Mouse (Mus musculus) midbrain, embryonic 10.5 days (tissue): ENCODE measurements around the gene Iqsec1. TPM values are rescaled to one million over a fixed set of nuclear protein-coding genes. Genes with fewer than 3 reads are reported as not detected.
"Not testable (repeated sequence)": the region's sequence is repeated elsewhere in the genome, so short reads cannot be mapped to it uniquely, and the experiment has no call there.

ENCODE experiments used
- DNase-seq: peaks from one replicate; pipeline ENCODE4 v3.0.0-alpha.2; 2017; ENCODE audit warnings: low spot score
- H3K27ac ChIP-seq: fragments of 300-500 bp; sonication (generic); replicated peaks from 2 replicates; pipeline ENCODE4 v1.5.1; 2016; ENCODE audit warnings: mild to moderate bottlenecking
- H3K27me3 ChIP-seq: fragments of 300-500 bp; sonication (generic); 2 replicates; pipeline ENCODE4 v1.6.1; 2016; ENCODE audit warnings: low read depth, mild to moderate bottlenecking; ENCODE audit not compliant: poor library complexity, severe bottlenecking
- H3K36me3 ChIP-seq: fragments of 300-500 bp; sonication (generic); 2 replicates; pipeline ENCODE4 v1.6.1; 2016; ENCODE audit warnings: mild to moderate bottlenecking, moderate library complexity
- H3K4me1 ChIP-seq: fragments of 300-500 bp; sonication (generic); 2 replicates; pipeline ENCODE4 v1.6.1; 2016
- H3K4me3 ChIP-seq: fragments of 300-500 bp; sonication (generic); 2 replicates; pipeline ENCODE4 v1.5.1; 2016; ENCODE audit warnings: mild to moderate bottlenecking, moderate library complexity
- H3K9me3 ChIP-seq: fragments of 300-500 bp; sonication (generic); replicated peaks from 2 replicates; pipeline ENCODE4 v1.6.1; 2016; ENCODE audit warnings: mild to moderate bottlenecking
- WGBS: fragments of 180-500 bp; shearing (Covaris S2); methylation state at CpG from one replicate; pipeline ENCODE4 v1.1.7; 2016; 5-methylcytosine and 5-hydroxymethylcytosine counted together
- polyA plus RNA-seq: library from polyadenylated mRNA; unstranded; fragments of >200 nt; fragmentation: Nextera tagmentation; extraction: Ambion mirVana; gene quantifications from 2 replicates; pipeline ENCODE4 v1.2.1, GENCODE M21; 2016

Gene Iqsec1
- polyA plus RNA-seq, 1 experiment from 2014 or later = 9.3 TPM

DNA sequence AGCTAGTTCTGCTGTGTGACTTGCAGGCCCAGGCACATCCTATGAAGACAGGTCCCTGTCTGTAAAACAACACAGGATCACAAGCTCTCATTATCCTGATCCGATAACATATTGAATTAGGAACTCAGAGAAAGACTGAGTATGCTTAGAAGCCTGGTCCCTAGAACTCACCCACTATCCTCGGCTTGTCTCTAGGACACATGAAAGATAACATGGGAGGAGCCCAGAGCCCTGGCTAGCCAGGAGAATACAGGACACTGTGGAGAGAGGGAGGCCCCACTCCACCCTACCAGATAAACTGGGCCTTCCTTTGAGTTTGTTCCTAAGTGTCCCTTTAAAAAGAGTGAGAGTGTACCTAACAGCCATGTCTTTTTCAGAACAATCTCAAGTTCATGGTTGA lies 328.6 kb downstream of the Iqsec1 start:
- Histone ChIP-seq H3K9me3 (no peaks in the 10 kb centered on the region), H3K27me3 (no peaks in the 10 kb centered on the region), H3K36me3 (peaks cover 43% of the 10 kb centered on the region), H3K4me3 (no peak overlapping the region), H3K4me1 (peaks cover 12% of the 10 kb centered on the region; the same call in 1 of the 2 replicates), H3K27ac (no peak overlapping the region)
- no peak for DNase-seq
- 93% methylated on average over 2 of the region's 2 CpGs for WGBS

- WGBS = 69% methylated on average over 2 of the region's 2 CpGs
- not testable (repeated sequence) for H3K27ac ChIP-seq, H3K9me3 ChIP-seq, DNase-seq, H3K4me3 ChIP-seq, H3K27me3 ChIP-seq
- Histone ChIP-seq H3K36me3 (peaks cover 12% of the 10 kb centered on the region), H3K4me1 (peaks cover 11% of the 10 kb centered on the region; the same call in 1 of the 2 replicates)
Measured at GRCm38 (mm10) chr6:90656344-90656850, 332.1 kb downstream of the Iqsec1 start.

DNA sequence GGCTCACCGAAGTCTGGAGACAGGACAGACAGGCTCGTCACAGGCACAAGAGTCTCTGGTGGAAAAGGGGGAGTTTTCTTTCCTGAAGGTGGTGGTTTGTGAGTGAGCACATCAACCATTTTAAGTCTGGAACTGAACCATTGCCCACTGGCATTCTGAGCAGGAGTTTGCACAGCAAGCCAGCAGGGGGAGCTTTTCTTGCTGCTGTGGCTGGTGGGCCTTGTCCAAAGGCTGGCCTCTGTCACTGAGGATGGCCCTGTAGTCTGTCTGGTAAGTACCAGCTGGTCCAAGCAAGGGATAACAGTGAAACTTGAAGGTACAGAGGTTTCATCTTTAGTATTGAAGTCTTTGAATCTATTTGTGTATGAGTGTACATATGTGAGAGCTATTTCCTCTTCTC lies 334.7 kb downstream of the Iqsec1 start:
- 60% methylated on average over 2 of the region's 2 CpGs for WGBS
- Histone ChIP-seq H3K4me3 (no peak overlapping the region), H3K36me3 (no peaks in the 10 kb centered on the region), H3K4me1 (no peaks in the 10 kb centered on the region), H3K27ac (no peak overlapping the region), H3K27me3 (no peaks in the 10 kb centered on the region), H3K9me3 (0 out of 2 replicates have a peak, but pooled peaks cover 3% of the 10 kb centered on the region)
- DNase-seq = peak; percentile 47

DNA sequence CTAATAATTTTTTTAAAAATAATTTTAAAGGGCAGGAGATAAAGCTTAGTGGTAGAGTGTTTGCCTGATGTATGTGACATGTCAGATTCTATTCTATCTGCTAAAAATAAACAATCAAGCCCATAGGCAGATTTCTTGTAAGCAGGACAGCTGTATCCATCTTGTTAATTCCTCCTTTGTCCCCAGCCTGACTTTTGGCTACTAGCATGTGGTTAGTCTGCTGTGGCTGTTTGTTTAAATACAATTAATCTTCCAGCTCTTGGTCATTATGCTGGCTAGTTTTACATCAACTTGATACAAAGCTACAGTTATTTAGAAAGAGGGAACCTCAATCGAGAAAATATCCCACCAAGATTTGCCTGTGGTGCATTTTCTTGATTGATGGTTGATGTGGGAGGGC lies 337.9 kb downstream of the Iqsec1 start:
- Histone ChIP-seq H3K9me3 (0 out of 2 replicates have a peak, but pooled peaks cover 3% of the 10 kb centered on the region), H3K36me3 (no peaks in the 10 kb centered on the region), H3K27me3 (no peaks in the 10 kb centered on the region), H3K4me1 (peaks cover under 1% of the 10 kb centered on the region), H3K4me3 (no peak overlapping the region), H3K27ac (no peak overlapping the region)
- WGBS = 81% methylated on average over 1 of the region's 1 CpGs
- no peak for DNase-seq

- Histone ChIP-seq H3K9me3 (0 out of 2 replicates have a peak, but pooled peaks cover 3% of the 10 kb centered on the region), H3K27ac (no peak overlapping the region), H3K4me3 (no peak overlapping the region), H3K4me1 (peaks cover 14% of the 10 kb centered on the region), H3K27me3 (no peaks in the 10 kb centered on the region), H3K36me3 (no peaks in the 10 kb centered on the region)
- WGBS = 72% methylated on average over 3 of the region's 4 CpGs
- no peak for DNase-seq
Measured at GRCm38 (mm10) chr6:90649279-90649678, 339.2 kb downstream of the Iqsec1 start.

GRCm38 (mm10) chr6:90648391-90648790 lies 340.1 kb downstream of the Iqsec1 start:
- 0 out of 2 replicates have a peak, but pooled peaks cover 3% of the 10 kb centered on the region for H3K9me3 ChIP-seq
- DNase-seq = no peak
- peaks cover 15% of the 10 kb centered on the region for H3K4me1 ChIP-seq
- no peaks in the 10 kb centered on the region for H3K36me3 ChIP-seq
- H3K27me3 ChIP-seq = no peaks in the 10 kb centered on the region
- H3K4me3 ChIP-seq = no peak overlapping the region
- 95% methylated on average over 6 of the region's 6 CpGs for WGBS
- H3K27ac ChIP-seq = no peak overlapping the region

GRCm38 (mm10) chr6:90644965-90645364 lies 343.5 kb downstream of the Iqsec1 start:
- H3K4me1 ChIP-seq = peaks cover 15% of the 10 kb centered on the region
- no peak overlapping the region for H3K4me3 ChIP-seq
- H3K9me3 ChIP-seq = no peaks in the 10 kb centered on the region
- H3K27ac ChIP-seq = 0 out of 2 replicates have a peak overlapping the region, but pooled peaks have one; percentile 2
- no peaks in the 10 kb centered on the region for H3K36me3 ChIP-seq
- WGBS = 79% methylated on average over 4 of the region's 4 CpGs
- no peaks in the 10 kb centered on the region for H3K27me3 ChIP-seq
- no peak for DNase-seq

DNA sequence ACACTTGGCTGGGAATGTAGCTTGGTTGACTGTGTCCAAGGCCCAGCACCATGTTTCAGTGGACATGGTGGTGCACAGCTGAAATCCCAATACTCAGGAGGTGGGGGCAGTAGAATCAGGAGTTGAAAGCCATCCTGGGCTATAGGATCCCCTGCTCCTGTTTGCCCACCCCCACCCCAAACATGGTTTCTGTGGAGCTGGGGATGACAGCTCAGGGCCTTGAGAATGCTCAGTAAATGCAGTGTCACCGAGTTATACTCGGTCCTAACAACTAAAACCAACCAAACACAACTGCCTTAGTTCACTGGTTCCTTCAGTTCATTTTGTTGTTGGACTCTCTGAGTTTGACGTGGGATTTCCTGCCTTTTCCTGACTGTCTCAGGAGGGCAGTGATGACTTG lies 345.4 kb downstream of the Iqsec1 start:
- no peak overlapping the region for H3K27ac ChIP-seq
- no peaks in the 10 kb centered on the region for H3K9me3 ChIP-seq
- peaks cover 15% of the 10 kb centered on the region for H3K4me1 ChIP-seq
- H3K4me3 ChIP-seq = no peak overlapping the region
- no peak for DNase-seq
- 86% methylated on average over 3 of the region's 3 CpGs for WGBS
- H3K27me3 ChIP-seq = no peaks in the 10 kb centered on the region
- no peaks in the 10 kb centered on the region for H3K36me3 ChIP-seq

- H3K9me3 ChIP-seq = no peaks in the 10 kb centered on the region
- H3K27ac ChIP-seq = no peak overlapping the region
- 0 out of 2 replicates have a peak, but pooled peaks cover 6% of the 10 kb centered on the region for H3K4me1 ChIP-seq
- no peak for DNase-seq
- H3K27me3 ChIP-seq = no peaks in the 10 kb centered on the region
- WGBS = 71% methylated on average over 3 of the region's 3 CpGs
- H3K36me3 ChIP-seq = no peaks in the 10 kb centered on the region
- H3K4me3 ChIP-seq = no peak overlapping the region
Measured at GRCm38 (mm10) chr6:90635611-90636010, 352.9 kb downstream of the Iqsec1 start.

GRCm38 (mm10) chr6:90635081-90635480 lies 353.4 kb downstream of the Iqsec1 start:
- Histone ChIP-seq H3K36me3 (no peaks in the 10 kb centered on the region), H3K9me3 (no peaks in the 10 kb centered on the region)
- 38% methylated on average over 4 of the region's 4 CpGs for WGBS

DNA sequence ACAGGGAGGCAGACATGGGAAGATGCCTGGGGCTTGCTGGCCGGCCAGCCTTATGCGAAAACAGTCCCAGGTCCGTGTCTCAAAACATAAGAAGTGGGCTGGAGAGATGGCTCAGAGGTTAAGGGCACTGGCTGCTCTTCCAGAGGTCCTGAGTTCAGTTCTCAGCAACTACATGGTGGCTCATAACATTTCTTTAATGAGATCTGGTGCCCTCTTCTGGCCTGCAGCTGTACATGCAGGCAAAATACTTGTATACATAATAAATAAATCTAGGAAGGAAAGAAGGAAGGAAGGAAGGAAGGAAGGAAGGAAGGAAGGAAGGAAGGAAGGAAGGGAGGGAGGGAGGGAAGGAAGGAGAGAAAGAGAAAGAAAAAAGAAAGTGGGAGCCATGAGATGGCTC lies 356.0 kb downstream of the Iqsec1 start:
- not testable (repeated sequence) for H3K4me3 ChIP-seq, H3K36me3 ChIP-seq, H3K9me3 ChIP-seq, DNase-seq, H3K27me3 ChIP-seq, H3K27ac ChIP-seq, H3K4me1 ChIP-seq
- WGBS = 71% methylated on average over 3 of the region's 3 CpGs

More at GRCm38 (mm10) chr6:90635081-90635480, 353.4 kb downstream of the Iqsec1 start:
- H3K27me3 ChIP-seq = no peaks in the 10 kb centered on the region
- 0 out of 2 replicates have a peak, but pooled peaks cover 6% of the 10 kb centered on the region for H3K4me1 ChIP-seq
- H3K4me3 ChIP-seq = no peak overlapping the region
- no peak for DNase-seq
- no peak overlapping the region for H3K27ac ChIP-seq

DNA sequence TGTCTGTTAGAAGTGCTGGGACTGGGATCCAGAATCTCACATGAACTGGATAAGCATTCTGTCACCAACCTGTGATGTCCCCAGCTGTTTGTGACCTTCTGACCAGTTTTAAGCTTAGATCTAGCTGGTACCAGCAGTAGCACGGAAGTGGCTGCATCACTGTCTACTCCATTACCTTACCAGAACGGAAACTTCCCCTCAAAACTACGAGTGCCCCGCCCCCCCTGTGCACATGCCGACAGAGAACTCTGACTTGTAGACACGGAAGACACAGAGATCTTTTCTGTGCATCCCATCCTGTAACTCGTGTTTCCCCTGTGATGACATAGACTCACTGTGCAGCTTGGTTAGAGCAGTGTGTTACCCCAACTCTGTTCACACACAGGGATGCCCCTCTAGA lies 358.1 kb downstream of the Iqsec1 start:
- no peak overlapping the region for H3K4me3 ChIP-seq
- no peak for DNase-seq
- 0 out of 2 replicates have a peak, but pooled peaks cover 6% of the 10 kb centered on the region for H3K4me1 ChIP-seq
- no peaks in the 10 kb centered on the region for H3K9me3 ChIP-seq
- no peaks in the 10 kb centered on the region for H3K36me3 ChIP-seq
- WGBS = 92% methylated on average over 7 of the region's 7 CpGs
- no peak overlapping the region for H3K27ac ChIP-seq
- H3K27me3 ChIP-seq = no peaks in the 10 kb centered on the region

DNA sequence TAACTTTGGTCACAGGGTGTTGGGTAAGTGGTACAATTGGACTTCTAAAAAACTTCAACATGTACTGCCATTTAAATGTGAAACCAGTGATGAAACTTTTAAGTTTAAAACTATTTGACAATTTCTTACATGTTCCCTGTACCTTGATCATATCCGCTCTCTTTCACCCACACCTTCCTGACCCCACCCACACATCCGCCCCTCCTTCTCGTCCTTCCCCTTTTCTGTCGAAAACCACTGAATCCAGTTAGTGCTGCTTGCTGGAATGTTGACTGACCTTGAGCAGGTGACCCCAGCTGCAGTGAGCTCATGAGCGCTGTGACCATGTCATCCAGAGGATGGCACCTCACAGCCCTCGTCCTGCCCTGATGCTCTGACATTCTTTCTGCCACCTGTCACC lies 359.0 kb downstream of the Iqsec1 start:
- H3K36me3 ChIP-seq = no peaks in the 10 kb centered on the region
- no peak overlapping the region for H3K27ac ChIP-seq
- DNase-seq = no peak
- H3K9me3 ChIP-seq = no peaks in the 10 kb centered on the region
- no peaks in the 10 kb centered on the region for H3K27me3 ChIP-seq
- 87% methylated on average over 6 of the region's 6 CpGs for WGBS
- peaks cover 3% of the 10 kb centered on the region; the same call in 1 of the 2 replicates for H3K4me1 ChIP-seq
- no peak overlapping the region for H3K4me3 ChIP-seq
